In genomic region chr3:20509192-20509591, GRCm38 (mm10) we compare ENCODE assay signal across 8 mouse cellular contexts.
DNase-seq lines count a peak whose midpoint lies in the region; ATAC-seq lines count a peak whose summit lies in the region.

No protein-coding gene starts in this region.

- H3K9ac ChIP-seq in hindbrain, embryonic 16.5 days (ENCODE audit: low read depth, low read length) = no peak overlapping the region

- no peaks in the 10 kb centered on the region for H3K4me1 ChIP-seq in hindbrain, embryonic 16.5 days (ENCODE audit: control insufficient read depth, insufficient read depth, low read depth, low read length)

- no peak overlapping the region for H3K4me2 ChIP-seq in hindbrain, embryonic 16.5 days (ENCODE audit: low read length)

- 2% methylated on average over 2 of the region's 2 CpGs for WGBS in hindbrain, embryonic 16.5 days

- no peaks in the 10 kb centered on the region for H3K36me3 ChIP-seq in hindbrain, embryonic 16.5 days (ENCODE audit: control insufficient read depth, insufficient read depth, low read length)

- DNase-seq in MN1 (ENCODE audit: low spot score) = peak; percentile 18
- DNase-seq in cerebellum, adult 11 months = peak; percentile 33
- DNase-seq in forelimb bud, embryonic 11.5 days (ENCODE audit: low read depth, low spot score) = peak; percentile 85
- DNase-seq in layer of hippocampus, postnatal 25 days (ENCODE audit: extremely low spot score in 1 of 2, low spot score in 1 of 2) = peak; percentile 61 to 92
- DNase-seq in lung, postnatal 4 days = peak; percentile 65 to 71
- DNase-seq in right cerebral cortex, postnatal 14 days = peak; percentile 89
- DNase-seq in urinary bladder, postnatal 4 days (ENCODE audit: low spot score in 2 of 2) = peak; percentile 52 to 86

- H3K4me3 ChIP-seq in hindbrain, embryonic 16.5 days (ENCODE audit: low read length) = no peak overlapping the region

- peak; percentile 63; the same call in 1 of the 2 replicates for ATAC-seq in hindbrain, embryonic 16.5 days

- no peaks in the 10 kb centered on the region for H3K9me3 ChIP-seq in hindbrain, embryonic 16.5 days (ENCODE audit: control insufficient read depth, low read length)

- H3K27ac ChIP-seq in hindbrain, embryonic 16.5 days (ENCODE audit: low read depth, low read length) = no peak overlapping the region

- H3K27me3 ChIP-seq in hindbrain, embryonic 16.5 days (replicated peaks; ENCODE audit: control insufficient read depth, insufficient read depth, low read length) = no peaks in the 10 kb centered on the region

Comparison
In these comparisons a context has a peak if more than half of its experiments do, and no peak if none do; other contexts are left out.
1. DNase-seq: peak in every context shown above with its lines; median percentile 89 in right cerebral cortex, postnatal 14 days; 85 in forelimb bud, embryonic 11.5 days; 76 in layer of hippocampus, postnatal 25 days; 69 in urinary bladder, postnatal 4 days; 68 in lung, postnatal 4 days; 33 in cerebellum, adult 11 months; 18 in MN1.